Mouse (Mus musculus): Measurements from ENCODE around the gene Corin.

Corin gene

DNA sequence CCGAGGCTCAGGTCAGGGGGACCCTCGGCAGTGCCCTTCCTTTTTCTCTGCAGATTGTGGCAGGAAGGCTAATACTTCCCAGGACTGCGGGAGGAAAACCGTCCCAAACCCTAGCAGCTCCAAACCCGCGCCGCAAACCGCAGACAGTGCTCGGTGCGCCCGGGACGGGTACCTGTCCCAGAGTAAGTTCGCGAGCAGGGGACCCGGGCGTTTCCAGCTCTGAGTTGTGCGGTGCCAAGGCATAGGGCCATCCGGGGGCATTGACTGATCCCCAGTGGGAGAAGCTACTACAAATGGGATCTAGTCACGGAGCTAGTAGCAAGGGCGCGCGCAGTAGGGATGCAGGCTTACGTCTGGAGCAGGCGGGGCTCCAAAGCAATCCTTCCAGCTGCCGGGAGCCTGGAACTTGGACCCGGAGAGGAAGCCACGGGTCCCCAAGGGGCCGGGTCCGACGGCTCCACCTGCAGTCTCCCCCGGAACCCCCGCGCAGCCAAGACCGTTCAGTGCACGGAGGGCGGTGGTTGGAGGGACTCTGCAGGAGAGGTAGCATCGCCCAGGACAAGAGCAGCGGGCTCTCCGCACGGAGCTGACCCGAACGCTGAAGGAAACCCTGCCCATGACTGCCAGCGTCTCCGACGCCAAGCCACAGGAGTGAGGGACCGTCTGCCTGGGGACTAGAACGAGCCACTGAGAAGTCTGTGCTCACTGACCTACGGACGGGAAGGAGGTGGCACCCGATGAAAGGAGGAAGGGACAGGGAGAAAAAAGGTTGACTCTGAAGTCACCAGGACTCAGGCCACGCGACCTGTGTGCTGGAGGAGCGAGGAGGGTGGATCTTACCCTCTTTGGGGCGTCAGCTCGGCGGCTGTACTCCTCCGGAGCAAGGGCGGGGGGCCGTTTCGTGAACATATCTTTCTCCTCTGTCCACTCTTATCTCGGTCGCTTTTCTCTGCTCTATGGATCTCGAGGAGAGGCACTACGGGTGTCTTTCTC is at the start of gene Corin:
TSS of gene Corin (minus strand) at position 943 of the 993 bp plus-strand sequence.
- DNase-seq (ENCODE audit: low read depth, low spot score), result no peak

DNA sequence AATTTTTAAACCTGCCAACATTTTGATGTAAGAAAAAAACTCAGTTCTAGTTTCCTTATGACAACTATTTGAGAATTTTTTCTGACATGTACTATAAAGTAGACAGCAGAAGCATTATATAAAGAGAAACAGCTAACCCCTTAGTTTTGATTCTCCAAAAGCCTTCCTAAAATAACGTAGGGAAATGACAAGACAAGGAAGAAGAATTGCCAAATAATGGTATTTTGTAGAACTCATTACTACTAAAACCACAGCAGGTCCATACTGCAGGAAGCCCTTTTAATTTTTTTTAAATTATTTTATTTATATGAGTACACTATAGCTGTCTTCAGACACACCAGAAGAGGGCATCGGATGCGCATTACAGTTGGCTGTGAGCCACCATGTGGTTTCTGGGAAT is 46.9 kb upstream of the Corin start:
- DNase-seq (ENCODE audit: low read depth, low spot score), result no peak

DNA sequence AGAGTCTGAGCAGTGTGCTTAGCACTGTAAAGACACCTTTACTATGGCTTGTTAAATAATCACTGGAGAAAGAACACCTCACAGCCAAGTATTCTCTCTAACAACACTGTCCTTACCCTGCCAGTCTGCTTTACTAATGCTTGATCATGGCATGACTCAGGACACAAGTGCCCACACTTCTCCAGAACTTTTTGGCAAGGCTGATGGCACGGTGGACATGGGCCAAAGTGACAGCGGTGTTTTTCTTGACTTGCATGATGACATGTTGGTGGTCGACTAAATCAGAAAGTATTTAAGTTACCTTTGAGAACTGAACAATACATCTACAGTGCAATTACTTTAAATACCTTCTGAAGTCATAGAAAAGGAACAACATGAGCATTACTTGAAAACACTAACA is 24.6 kb upstream of the Corin start:
- DNase-seq (ENCODE audit: low read depth, low spot score), result no peak

DNA sequence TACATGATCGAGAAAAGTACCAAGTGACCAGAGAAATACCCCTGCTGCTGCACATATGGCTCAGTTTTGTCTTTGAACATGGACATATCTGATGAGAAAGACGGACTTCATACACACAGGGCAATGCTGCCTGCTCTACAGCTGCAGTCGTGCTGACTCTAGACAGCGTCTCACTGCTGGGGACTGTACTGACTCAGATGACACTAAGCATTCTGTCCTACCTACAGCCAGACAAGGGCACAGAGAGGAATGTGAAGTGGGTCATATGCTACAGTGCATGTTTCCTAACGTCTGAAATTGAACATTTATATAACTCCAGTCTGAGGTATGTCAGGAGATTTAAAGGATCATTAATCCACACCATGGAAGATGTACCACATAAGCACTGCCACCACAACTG is 9.5 kb upstream of the Corin start:
- no peak for DNase-seq (ENCODE audit: low read depth, low spot score)

DNA sequence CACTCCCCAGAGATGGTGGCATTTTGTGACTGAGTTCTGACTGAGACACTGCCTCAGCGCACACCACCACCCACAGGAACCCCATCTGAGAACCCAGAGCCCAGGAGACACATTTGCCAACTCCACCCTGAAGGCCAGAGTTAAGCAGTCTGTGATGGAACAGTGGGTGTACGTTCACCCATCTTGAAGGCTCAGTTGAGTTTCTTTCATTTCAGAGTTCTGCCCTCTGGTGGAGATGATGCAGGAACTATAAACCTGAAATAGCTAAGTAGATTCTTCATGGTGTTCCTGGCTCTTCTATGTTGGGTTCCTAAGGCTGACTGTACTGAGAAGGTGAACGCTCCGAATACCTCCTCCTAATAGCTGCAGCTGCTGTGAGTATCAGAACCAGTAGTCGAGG is 1.5 kb upstream of the Corin start:
- DNase-seq (ENCODE audit: low read depth, low spot score), result no peak

DNA sequence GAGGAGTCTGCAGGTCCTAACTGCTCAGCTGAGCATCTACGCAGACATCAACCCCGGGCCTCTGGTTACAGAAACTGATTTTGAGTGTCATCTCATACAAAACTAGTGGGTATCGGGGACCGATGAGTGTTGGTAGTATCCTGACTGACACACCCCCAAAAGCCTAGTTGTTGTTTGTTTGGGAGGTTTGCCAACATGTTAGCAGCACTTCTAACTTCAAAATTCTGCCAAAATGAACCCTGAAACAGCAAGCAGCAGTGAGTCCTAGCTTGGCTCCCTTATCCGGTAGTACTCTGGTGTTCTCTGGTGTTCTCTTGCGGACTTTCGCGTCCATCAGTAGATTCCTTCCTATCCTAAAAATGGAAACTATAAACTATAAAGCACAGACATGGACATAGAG is 1.5 kb downstream of the Corin start:
- DNase-seq (ENCODE audit: low read depth, low spot score), result no peak

DNA sequence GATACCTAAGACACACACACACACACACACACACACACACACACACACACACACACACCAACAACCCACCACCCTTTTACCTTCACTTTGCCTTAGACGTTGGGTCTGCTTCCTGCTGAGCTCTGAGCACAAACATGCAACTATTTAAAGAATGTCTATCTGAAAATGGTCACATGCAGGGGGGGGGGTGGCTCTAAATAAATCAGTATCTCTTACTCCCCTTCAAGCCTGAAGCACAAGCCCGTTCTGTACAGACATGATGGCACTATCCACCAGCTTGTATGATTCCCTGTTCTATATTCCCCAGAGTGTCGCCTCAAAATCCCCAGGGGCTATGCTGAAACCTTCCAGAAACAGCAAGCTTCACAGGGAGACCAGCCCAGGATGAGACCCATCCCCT is 2.5 kb downstream of the Corin start:
- no peak for DNase-seq (ENCODE audit: low read depth, low spot score)

DNA sequence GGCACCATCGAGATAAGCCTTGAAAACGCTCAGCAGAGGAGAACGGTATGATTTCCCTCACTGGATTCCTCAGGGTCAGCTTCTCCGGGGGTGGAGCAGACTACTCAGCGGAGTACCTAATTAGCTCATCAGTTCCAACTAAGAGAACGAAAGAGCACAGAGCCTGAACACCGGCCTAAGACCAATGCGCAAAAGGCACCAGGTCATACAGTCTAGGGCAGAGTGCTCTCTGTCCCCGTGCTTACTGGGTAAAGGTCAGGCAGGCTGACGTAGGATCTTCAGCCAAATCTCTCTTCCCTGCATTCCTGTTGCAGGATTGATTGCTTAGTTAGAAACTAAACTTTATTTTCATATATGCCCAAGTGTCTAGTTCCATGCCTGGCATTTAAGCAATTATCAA is 6.0 kb downstream of the Corin start:
- DNase-seq (ENCODE audit: low read depth, low spot score), result no peak

DNA sequence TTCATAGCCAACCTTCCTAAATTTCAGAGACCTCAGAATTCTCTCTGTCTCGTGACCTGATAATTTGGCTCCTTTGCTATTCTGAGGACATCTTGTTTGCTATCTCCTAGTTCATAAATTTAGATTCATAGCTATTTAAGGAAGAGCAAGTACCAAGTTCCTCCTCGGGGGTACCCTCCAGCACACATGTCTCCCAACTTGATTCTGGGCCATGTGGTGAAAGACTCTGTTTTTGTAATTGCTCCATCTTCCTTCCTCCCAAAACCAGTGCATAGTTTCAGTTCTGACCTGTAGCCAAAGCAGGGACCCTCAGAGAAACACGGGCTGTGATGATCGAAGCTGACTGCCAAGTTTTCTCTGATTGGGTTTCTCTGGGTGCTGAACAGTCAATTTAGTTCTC is 7.5 kb downstream of the Corin start:
- no peak for DNase-seq (ENCODE audit: low read depth, low spot score)

DNA sequence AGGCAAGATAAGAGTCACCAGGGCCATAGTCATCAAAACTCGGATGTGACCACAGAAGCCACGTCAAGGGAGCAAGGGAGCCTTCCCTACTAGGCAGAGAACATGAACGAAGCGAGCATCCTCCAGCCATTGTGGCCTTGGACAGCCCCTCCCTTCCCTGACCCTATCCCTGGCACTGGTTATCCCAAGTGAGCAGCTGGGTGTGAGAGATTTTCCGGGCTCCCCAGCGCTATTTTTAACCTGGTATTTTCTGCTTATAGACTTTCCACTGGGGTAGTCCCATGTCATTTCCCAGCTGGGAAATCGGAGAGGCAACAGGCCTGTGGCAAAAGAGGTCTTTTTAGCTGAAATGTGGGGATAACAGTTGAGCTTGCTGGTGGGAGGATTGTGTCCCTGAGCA is 10.4 kb downstream of the Corin start:
- DNase-seq (ENCODE audit: low read depth, low spot score), result peak; percentile 8

DNA sequence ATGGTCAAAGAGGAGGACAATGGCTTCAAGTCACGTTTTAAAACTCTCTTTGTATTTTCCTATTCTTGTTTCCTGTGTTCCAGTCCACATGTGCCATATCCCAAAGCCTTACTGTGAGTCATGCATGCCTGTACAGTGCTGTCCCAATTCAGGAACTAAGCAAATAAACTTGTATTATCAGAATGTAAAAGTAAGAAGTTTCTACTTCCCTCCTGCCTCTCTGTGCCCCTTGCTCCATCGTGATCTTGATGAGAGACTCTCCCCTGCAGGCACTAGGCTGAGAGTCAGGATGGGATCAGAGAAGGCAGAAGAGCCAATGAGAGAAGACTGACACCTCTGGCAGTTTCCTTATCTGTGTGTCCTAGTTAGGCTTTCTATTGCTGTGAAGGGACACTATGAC is 13.0 kb downstream of the Corin start:
- no peak for DNase-seq (ENCODE audit: low read depth, low spot score)

DNA sequence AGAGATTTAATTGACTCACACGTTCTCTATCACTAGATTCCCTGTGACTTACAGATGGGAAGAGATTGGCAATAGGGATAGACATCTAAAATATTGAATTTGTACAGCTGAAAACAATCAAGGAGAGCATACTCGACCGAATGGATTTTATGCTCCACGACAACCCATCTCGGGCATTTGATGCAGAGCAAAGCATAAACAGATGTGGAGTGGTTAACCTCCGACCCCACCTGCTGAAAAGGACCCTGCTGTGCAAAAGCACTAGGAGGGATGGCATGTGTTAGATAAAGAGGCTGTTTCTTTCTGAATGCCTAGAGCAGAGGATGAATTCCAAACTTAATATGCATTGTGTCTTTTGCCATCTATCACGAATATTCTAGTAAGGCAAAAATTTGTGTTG is 23.8 kb downstream of the Corin start:
- no peak for DNase-seq (ENCODE audit: low read depth, low spot score)

DNA sequence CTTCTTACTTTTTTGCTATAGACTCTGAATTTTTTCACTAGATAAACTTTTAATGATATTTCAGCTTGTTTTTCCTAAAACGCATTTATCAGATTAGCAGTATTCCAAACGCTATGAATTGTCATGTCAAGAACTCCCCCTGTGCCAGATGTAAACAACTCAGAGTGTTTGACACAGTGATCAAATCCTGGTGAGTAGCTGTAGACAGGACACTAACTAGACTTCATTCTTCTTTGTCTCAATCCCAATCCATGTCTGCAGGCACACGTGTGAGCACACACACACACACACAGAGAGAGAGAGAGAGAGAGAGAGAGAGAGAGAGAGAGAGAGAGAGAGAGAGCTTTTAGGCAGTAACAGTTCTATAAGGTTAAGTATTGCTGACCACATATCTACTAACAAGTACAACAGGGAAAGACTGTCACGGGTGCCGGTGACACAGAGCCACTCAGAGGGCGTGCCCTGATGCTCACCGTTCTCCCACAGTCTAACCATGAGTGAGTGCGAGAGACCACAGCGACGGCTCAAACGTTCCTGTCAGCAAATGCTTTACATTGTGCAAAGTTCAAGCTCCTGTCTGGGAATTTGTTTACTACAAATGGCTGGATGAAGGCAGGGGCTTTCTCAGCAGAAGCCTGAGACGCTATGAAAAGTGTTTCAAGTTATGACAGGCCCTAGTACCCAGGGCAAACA is 31.8 kb downstream of the Corin start:
- DNase-seq (ENCODE audit: low read depth, low spot score), result no peak

DNA sequence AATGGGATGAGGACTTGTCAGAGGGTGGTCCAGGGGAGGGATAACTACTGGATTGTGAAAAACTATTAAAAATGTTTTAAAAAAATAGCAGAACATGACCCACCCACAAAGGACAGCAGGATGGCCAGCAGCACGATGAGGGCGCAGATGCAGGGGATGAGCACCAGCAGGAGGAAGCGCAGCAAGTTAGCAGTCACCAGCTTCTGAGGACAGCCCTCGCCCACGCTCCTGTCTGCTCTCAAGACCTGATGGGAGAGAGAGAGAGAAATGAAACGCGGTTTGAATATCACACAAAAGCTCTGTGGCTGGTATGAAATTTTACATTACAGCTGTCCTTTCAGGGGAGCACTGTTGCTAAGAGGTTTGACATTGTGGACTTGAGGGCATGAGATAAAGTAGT is 32.5 kb downstream of the Corin start:
- no peak for DNase-seq (ENCODE audit: low read depth, low spot score)

DNA sequence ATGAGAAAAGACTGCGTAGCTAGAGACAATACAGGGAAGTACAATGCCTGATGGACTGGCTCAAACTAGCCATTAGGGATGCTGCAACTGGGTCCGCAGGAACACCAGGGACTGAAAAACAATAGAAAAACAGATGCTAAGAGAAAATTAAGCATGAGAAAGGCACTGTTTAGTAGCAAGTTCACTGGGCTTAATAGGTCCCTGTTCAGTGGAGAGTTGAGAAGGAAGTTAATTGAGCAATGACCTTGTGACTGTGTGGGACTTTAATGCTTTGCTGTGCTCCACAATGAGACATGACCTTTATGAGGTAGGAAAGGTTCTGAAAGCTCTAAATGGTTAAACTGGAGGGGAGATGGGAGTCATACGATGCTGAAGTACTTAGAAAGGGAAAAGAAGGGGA is 39.3 kb downstream of the Corin start:
- DNase-seq (ENCODE audit: low read depth, low spot score), result no peak

DNA sequence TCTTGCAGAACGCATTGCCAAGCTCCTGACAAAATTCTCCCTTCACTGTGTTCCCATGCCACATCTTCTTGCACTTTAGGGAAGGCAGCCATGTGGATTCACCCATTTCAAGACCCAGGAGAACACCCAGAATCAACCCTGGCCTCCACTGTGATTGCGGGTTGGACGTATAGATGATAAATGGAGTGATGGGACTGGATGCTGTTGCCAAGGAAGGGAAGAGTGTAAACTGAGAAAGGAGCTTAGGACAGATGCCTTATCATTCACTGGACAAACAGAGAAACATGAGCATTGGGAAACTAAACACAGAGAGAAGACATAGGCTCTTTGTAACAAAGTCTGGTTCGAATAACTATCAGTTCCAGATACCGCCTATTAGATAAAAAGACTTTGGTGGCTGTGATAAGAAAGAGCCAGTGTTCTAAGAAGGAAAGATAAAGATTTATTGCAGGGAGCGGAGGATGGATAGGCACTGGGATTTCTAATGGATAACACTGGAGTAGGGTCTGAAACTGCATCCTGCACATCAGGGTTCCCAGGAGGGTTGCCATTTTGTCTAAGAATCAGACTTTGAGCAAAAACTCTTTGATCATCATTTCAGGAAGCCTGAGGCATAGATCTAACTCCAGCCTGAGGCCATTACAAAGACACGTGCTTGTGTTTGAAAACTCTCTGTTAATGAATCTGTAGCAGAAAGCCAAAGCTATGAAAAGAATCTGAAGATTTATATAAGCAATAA is 44.7 kb downstream of the Corin start:
- DNase-seq (ENCODE audit: low read depth, low spot score), result no peak

DNA sequence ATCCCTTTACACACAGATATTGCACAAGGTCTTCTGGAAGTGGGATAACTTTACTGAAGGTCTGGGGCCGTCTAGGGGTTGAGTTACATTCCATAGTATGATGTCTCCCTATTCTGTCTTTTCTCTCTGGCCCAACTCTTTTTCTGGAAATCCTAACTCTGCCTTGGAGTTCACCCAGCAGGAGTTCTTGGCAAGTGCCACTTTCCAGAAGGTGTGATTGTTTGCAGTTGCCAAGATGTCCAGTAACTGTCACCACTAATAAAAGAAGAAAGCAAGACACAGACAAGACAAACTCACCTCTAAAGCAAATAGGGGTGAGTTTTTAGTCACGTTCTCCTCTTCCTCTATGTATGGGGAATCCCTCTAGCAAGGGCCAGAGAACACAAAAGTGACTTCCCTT is 50.6 kb downstream of the Corin start:
- no peak for DNase-seq (ENCODE audit: low read depth, low spot score)

DNA sequence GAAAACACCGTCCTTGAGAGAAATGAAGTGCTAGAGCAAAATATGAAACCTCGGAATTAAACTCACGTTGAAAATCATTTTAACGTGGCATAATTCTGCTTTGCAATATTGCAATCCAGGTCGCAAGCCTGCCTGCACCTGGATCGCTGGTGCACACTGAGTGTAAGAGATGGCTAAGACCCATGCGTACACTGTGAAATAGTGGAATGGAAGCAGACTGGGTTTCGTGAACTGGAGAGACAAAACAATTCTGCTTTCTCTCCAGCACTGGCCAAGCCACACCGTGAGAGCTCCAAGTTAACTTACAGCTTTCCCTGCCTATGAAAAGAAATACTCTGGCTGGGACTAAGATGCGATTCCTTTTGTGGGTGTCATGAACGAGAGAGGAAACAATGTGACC is 51.1 kb downstream of the Corin start:
- DNase-seq (ENCODE audit: low read depth, low spot score), result no peak

DNA sequence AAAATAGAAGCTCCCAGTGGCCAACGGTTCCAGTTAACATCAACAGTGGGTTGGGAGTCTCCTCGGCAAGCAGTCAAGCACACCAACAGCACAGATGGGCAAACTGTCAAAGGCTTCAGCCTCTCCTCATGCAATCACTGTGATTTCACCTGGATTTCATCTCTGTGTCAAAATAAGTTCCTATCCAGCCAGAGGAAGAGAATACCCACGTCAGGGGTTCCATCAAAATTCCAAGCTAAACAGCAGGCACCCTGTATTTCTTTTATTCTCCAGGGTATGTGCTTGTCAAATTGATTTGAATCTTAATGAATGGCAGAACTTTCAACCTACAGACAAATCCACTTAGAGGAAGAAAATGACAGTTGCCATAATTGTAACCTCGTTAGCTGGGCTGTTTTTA is 51.5 kb downstream of the Corin start:
- DNase-seq (ENCODE audit: low read depth, low spot score), result no peak

DNA sequence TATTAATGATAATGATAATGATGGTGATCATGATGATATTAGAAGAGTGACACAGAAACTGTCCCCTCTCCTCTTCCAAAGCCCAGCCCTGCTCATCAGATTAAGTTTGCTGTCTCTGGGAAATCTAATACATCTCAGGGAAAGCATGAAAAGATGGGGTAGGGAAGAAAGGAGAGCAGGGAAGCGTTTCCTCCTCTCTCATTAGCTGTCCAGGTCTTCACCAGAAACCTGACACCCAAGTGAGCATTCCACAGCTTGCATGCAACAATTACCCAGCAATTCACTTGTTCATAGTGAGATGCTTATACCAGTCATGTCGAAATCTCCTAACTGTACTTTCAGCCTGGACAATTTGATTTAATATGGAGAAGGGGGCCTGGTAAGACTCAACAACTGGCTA is 55.4 kb downstream of the Corin start:
- no peak for DNase-seq (ENCODE audit: low read depth, low spot score)

DNA sequence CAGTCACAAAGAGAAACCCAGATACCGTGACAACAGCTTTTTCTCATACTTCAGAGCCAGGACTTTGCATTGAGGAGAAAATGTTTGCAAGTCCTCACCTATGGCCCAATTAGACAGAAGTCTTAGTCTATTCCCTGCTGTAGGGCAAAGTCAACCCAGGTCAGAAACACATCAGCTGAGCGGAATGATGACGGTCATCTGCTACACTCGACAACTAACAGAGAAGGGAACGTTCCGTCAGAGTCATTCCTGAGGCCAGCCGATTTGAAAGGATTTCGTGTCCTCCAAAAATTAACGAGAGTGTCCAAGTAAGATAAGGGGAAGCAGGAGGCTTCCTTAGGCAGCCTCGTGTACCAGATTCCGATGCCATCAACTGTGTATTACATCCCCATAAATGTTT is 58.2 kb downstream of the Corin start:
- no peak for DNase-seq (ENCODE audit: low read depth, low spot score)

DNA sequence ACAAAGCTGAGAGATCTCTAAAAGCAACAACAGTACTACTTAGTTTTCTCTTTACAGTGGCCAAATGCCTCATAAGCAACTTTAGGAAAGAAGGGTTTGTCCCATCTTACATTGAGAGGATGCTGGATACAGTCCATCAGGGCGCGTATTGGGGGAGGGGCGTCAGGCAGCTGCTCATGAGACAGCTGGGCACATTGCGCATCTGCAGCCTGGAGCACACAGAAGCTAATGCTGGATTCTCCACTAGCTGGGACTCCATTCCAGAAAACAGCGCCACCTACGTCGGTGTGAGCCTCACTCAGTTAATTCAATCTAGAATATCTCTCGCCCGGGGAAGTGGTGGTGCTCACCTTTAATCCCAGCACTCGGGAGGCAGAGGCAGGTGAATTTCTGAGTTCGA is 60.3 kb downstream of the Corin start:
- DNase-seq (ENCODE audit: low read depth, low spot score), result no peak
